In genomic region chr4:141664011-141664745, GRCm38 (mm10) we compare ENCODE assay signal across 8 mouse cellular contexts. TPM values are rescaled to one million over a fixed set of nuclear protein-coding genes. Genes with fewer than 3 reads are reported as not detected.
DNase-seq lines count a peak whose midpoint lies in the region; ATAC-seq and TF ChIP-seq lines count a peak whose summit lies in the region.

No protein-coding gene starts in this region.

- peak overlapping the region; percentile 85 to 93 for H3K4me3 ChIP-seq in ES-E14 (ENCODE audit: insufficient read depth in 1 of 2, low read depth in 1 of 2, low read length in 2 of 2, poor library complexity in 1 of 2, severe bottlenecking in 1 of 2)
- peak overlapping the region; percentile 83 for H3K4me3 ChIP-seq in forebrain, embryonic 13.5 days
- peak overlapping the region; percentile 86 for H3K4me3 ChIP-seq in layer of hippocampus, adult 2 months

- no peak for DNase-seq in ES-E14 (ENCODE audit: low read depth, low spot score)
- DNase-seq in heart, postnatal 36 days: peak; percentile 83 to 84
- peak; percentile 71 for DNase-seq in layer of hippocampus, adult 2 months (ENCODE audit: low spot score in 2 of 2)
- DNase-seq in lung, postnatal 10 days: peak; percentile 85
- peak; percentile 62 for DNase-seq in ovary, postnatal 14 days (ENCODE audit: low spot score)
- peak; percentile 78 for DNase-seq in thymus, postnatal 25 days

- ATAC-seq in cerebellum, adult (ENCODE audit: insufficient number of reproducible peaks, low FRiP score, low TSS enrichment): peak; percentile 92
- peak; percentile 87 for ATAC-seq in forebrain, embryonic 13.5 days

- H3K27ac ChIP-seq in ES-E14 (ENCODE audit: insufficient read depth, low read depth, low read length, poor library complexity, severe bottlenecking): no peak overlapping the region
- H3K27ac ChIP-seq in forebrain, embryonic 13.5 days: peak overlapping the region; percentile 59
- peak overlapping the region; percentile 94 for H3K27ac ChIP-seq in layer of hippocampus, adult 2 months

- no peaks in the 10 kb centered on the region for H3K9me3 ChIP-seq in ES-E14 (ENCODE audit: control insufficient read depth, insufficient read depth, low read depth, low read length)
- H3K9me3 ChIP-seq in forebrain, embryonic 13.5 days (replicated peaks): no peaks in the 10 kb centered on the region

- no peak for TF ChIP-seq CTCF in layer of hippocampus, adult 2 months (conservative IDR thresholded peaks at IDR 0.05)

- peak overlapping the region; percentile 89 for H3K4me2 ChIP-seq in forebrain, embryonic 13.5 days

- H3K9ac ChIP-seq in ES-E14 (ENCODE audit: insufficient read depth, low read depth, low read length, poor library complexity, severe bottlenecking): peak overlapping the region; percentile 84
- H3K9ac ChIP-seq in forebrain, embryonic 13.5 days: peak overlapping the region; percentile 94

- WGBS in forebrain, embryonic 13.5 days: 1% methylated on average over 45 of the region's 60 CpGs

- H3K4me1 ChIP-seq in ES-E14 (ENCODE audit: control insufficient read depth in 2 of 2, insufficient read depth in 2 of 2, low read length in 2 of 2, poor library complexity in 1 of 2): peaks cover 3 to 16% of the 10 kb centered on the region in 2 experiments; a peak in 3 of 4 replicates
- peaks cover 15% of the 10 kb centered on the region for H3K4me1 ChIP-seq in forebrain, embryonic 13.5 days

- H3K27me3 ChIP-seq in forebrain, embryonic 13.5 days: no peaks in the 10 kb centered on the region

- intact Hi-C loops in heart, postnatal 36 days (cut with DNase I): loop anchor here (2.0 kb wide), 1 partner anchor 23 kb away; no protein-coding TSS in a partner anchor

- in situ Hi-C loops in ES-E14 (cut with MboI; ENCODE audit: low sequenced_read_pairs in 2 of 2, unreplicated experiment in 2 of 2): no loop called here

- no peaks in the 10 kb centered on the region for H3K36me3 ChIP-seq in ES-E14 (ENCODE audit: control insufficient read depth, insufficient read depth, low read length, poor library complexity, severe bottlenecking)
- H3K36me3 ChIP-seq in forebrain, embryonic 13.5 days (ENCODE audit: poor library complexity, severe bottlenecking): peaks cover 20% of the 10 kb centered on the region

TF ChIP-seq in ES-E14, 5 proteins besides CTCF, POLR2A, EP300 and RAD21:
- TF ChIP-seq ZNF384 (IDR thresholded peaks at IDR 0.05; ENCODE audit: low read depth, low read length) (no peak), HCFC1 (IDR thresholded peaks at IDR 0.05; ENCODE audit: borderline replicate concordance, insufficient read depth, low read length) (no peak)

RNA-seq across cellular contexts. Expression of gene Plekhm2, which starts 0.5 kb away (rescaled TPM):
- 6.2 and 6.8 TPM in 2 replicates for total RNA-seq in ES-E14 (2012; rRNA removed)
- polyA plus RNA-seq in forebrain, embryonic 13.5 days (2015; fragmentation: Nextera tagmentation; extraction: Ambion mirVana): 6.1 and 7.2 TPM in 2 replicates
- total RNA-seq in heart, postnatal 36 days (2021): 100 to 1,000 TPM; 103 to 112 TPM
- 10 to 100 TPM; 74.1 to 80.6 TPM for total RNA-seq in layer of hippocampus, adult 2 months (2021)

RNA-seq across cellular contexts. Expression of gene Rsc1a1, which starts 21.2 kb away (rescaled TPM):
- 10.5 and 13.3 TPM in 2 replicates for total RNA-seq in ES-E14 (2012; rRNA removed)
- polyA plus RNA-seq in forebrain, embryonic 13.5 days (2015; fragmentation: Nextera tagmentation; extraction: Ambion mirVana): 0.21 and 2.8 TPM in 2 replicates
- under 1 TPM in 1 of 2 experiments, not detected in 1; 1.00 TPM for total RNA-seq in heart, postnatal 36 days (2021)
- total RNA-seq in layer of hippocampus, adult 2 months (2021): not detected

RNA-seq across cellular contexts. Expression of gene Slc25a34, which starts 40.6 kb away (rescaled TPM):
- total RNA-seq in ES-E14 (2012; rRNA removed): 0.76 and 0.79 TPM in 2 replicates
- polyA plus RNA-seq in forebrain, embryonic 13.5 days (2015; fragmentation: Nextera tagmentation; extraction: Ambion mirVana): 0.08 and 0.13 TPM in 2 replicates
- total RNA-seq in heart, postnatal 36 days (2021): 100 to 1,000 TPM; 160 to 170 TPM
- total RNA-seq in layer of hippocampus, adult 2 months (2021): 1 to 10 TPM; 1.6 to 3.6 TPM

RNA-seq across cellular contexts. Expression of gene Tmem82, which starts 45.7 kb away (rescaled TPM):
- total RNA-seq in ES-E14 (2012; rRNA removed): 3.9 and 10.1 TPM in 2 replicates
- 0.17 TPM in 1 of 2 replicates, not detected in the other for polyA plus RNA-seq in forebrain, embryonic 13.5 days (2015; fragmentation: Nextera tagmentation; extraction: Ambion mirVana)
- 10 to 100 TPM; 26.1 to 29.2 TPM for total RNA-seq in heart, postnatal 36 days (2021)
- total RNA-seq in layer of hippocampus, adult 2 months (2021): under 1 TPM; 0.37 to 0.56 TPM

RNA-seq across cellular contexts. Expression of gene Fblim1, which starts 58.3 kb away (rescaled TPM):
- 71.3 and 112 TPM in 2 replicates for total RNA-seq in ES-E14 (2012; rRNA removed)
- polyA plus RNA-seq in forebrain, embryonic 13.5 days (2015; fragmentation: Nextera tagmentation; extraction: Ambion mirVana): 11.1 and 13.9 TPM in 2 replicates
- 100 to 1,000 TPM; 231 to 294 TPM for total RNA-seq in heart, postnatal 36 days (2021)
- under 1 TPM; 0.47 to 0.90 TPM for total RNA-seq in layer of hippocampus, adult 2 months (2021)

Comparison
In these comparisons a context has a peak if more than half of its experiments do, and no peak if none do; other contexts are left out.
1. RNA of gene Slc25a34, which starts 40.6 kb away (total RNA-seq): 160 to 170 TPM in heart, postnatal 36 days; 1.6 to 3.6 TPM in layer of hippocampus, adult 2 months and 0.76 to 0.79 TPM in ES-E14; every median in the first group is over 10 times any median in the second.
2. Peak in every context shown above with its lines, with median percentiles within 50 percentile points of each other: H3K4me3 ChIP-seq.